Comparison of ENCODE assay signal across 13 mouse cellular contexts in the genomic region with DNA sequence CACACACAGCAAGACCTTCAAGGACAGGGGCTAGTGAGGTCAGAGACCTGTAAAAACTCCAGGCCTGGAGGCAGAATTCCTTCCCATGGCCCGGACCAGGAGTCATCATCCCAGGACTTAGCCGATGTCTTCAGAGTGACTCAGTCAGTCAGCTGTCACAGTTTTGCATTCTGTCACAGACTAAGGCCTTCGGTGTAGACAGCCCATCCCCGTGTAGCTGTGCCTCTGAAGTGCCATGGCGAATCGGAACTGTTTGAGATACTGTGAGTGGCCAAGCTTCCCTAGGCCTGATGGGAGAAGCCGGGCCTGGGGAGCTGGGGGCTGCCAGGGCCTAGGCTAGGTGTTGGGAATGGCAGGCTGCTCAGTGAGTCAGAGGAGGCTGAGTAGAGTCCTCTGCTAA. TPM values are rescaled to one million over a fixed set of nuclear protein-coding genes. Genes with fewer than 3 reads are reported as not detected.
"Had no signal": no experiment of that assay in that cellular context is flagged by ENCODE, and none has a peak within 500 bp of the region (broad histone marks: within the 10 kb centered on the region; RNA-seq: fewer than 3 reads in every experiment).

No protein-coding gene starts in this region.

- H3K27me3 ChIP-seq: limb, embryonic 13.5 days; neural tube, embryonic 12.5 days had no signal

- H3K4me3 ChIP-seq: layer of hippocampus, adult 2 months; limb, embryonic 13.5 days; neural tube, embryonic 12.5 days had no signal

- H3K4me1 ChIP-seq: neural tube, embryonic 12.5 days had no signal

- H3K9ac ChIP-seq: limb, embryonic 13.5 days; neural tube, embryonic 12.5 days had no signal

- DNase-seq: kidney, adult 18-20 months; kidney, postnatal 10 days; kidney, postnatal 4 days; left cerebral cortex, postnatal 4 days; lung, adult 18-20 months; midbrain, embryonic 14.5 days; thymus, adult 18-20 months; thymus, postnatal 25 days had no signal

- H3K9me3 ChIP-seq: limb, embryonic 13.5 days; neural tube, embryonic 12.5 days had no signal

- H3K4me2 ChIP-seq: limb, embryonic 13.5 days; neural tube, embryonic 12.5 days had no signal

- H3K27ac ChIP-seq: layer of hippocampus, adult 2 months; limb, embryonic 13.5 days; neural tube, embryonic 12.5 days had no signal

- H3K36me3 ChIP-seq: limb, embryonic 13.5 days; neural tube, embryonic 12.5 days had no signal

RNA-seq across cellular contexts. Expression of a gene that starts 3.2 kb away (rescaled TPM):
- total RNA-seq: megakaryocyte-erythroid progenitor cell, adult 5-6 weeks had no signal
- polyA plus RNA-seq: midbrain, embryonic 14.5 days had no signal

RNA-seq across cellular contexts. Expression of a gene that starts 15.8 kb away (rescaled TPM):
- total RNA-seq: megakaryocyte-erythroid progenitor cell, adult 5-6 weeks; neutrophil, adult 5-6 weeks had no signal
